Mouse (Mus musculus): ENCODE results near the gene Ric1. TPM values are rescaled to one million over a fixed set of nuclear protein-coding genes. Genes with fewer than 3 reads are reported as not detected.

Gene Ric1
- total and polyA plus RNA-seq, 2 experiments from 2014 or later, result 13.8 to 37.4 TPM

GRCm38 (mm10) chr19:29494454-29494853 is 27.6 kb upstream of the Ric1 start:
- H3K4me1 ChIP-seq (ENCODE audit: insufficient read depth, low read length), result no peaks in the 10 kb centered on the region
- no peak overlapping the region for H3K4me2 ChIP-seq (ENCODE audit: low read depth, low read length, poor library complexity, severe bottlenecking)
- H3K36me3 ChIP-seq (ENCODE audit: insufficient read depth, low read length), result no peaks in the 10 kb centered on the region
- 79% methylated on average over 4 of the region's 4 CpGs for WGBS
- TF ChIP-seq CTCF (IDR thresholded peaks at IDR 0.05), result no peak
- no peaks in the 10 kb centered on the region for H3K27me3 ChIP-seq (ENCODE audit: insufficient read depth, low read length)
- no peak overlapping the region for H3K4me3 ChIP-seq (ENCODE audit: low read depth, low read length)
- no peak overlapping the region for H3K9ac ChIP-seq (replicated peaks; ENCODE audit: low read length, poor library complexity, severe bottlenecking)
- no peak for ATAC-seq (ENCODE audit: low FRiP score)
- no peaks in the 10 kb centered on the region for H3K9me3 ChIP-seq (ENCODE audit: low read length)
- no peak overlapping the region for H3K27ac ChIP-seq (ENCODE audit: low read depth, low read length)
- DNase-seq (ENCODE audit: low spot score), result no peak

GRCm38 (mm10) chr19:29496001-29496597 is 26.0 kb upstream of the Ric1 start:
- ATAC-seq (ENCODE audit: low FRiP score) (no peak), DNase-seq (ENCODE audit: low spot score) (no peak)
- Histone ChIP-seq H3K36me3 (ENCODE audit: insufficient read depth, low read length) (no peaks in the 10 kb centered on the region), H3K4me3 (ENCODE audit: low read depth, low read length) (no peak overlapping the region), H3K4me2 (ENCODE audit: low read depth, low read length, poor library complexity, severe bottlenecking) (no peak overlapping the region), H3K9me3 (ENCODE audit: low read length) (no peaks in the 10 kb centered on the region), H3K27me3 (ENCODE audit: insufficient read depth, low read length) (no peaks in the 10 kb centered on the region), H3K4me1 (ENCODE audit: insufficient read depth, low read length) (no peaks in the 10 kb centered on the region), H3K27ac (ENCODE audit: low read depth, low read length) (no peak overlapping the region), H3K9ac (replicated peaks; ENCODE audit: low read length, poor library complexity, severe bottlenecking) (no peak overlapping the region)
- TF ChIP-seq CTCF (IDR thresholded peaks at IDR 0.05), result no peak
- 75% methylated on average over 6 of the region's 6 CpGs for WGBS

DNA sequence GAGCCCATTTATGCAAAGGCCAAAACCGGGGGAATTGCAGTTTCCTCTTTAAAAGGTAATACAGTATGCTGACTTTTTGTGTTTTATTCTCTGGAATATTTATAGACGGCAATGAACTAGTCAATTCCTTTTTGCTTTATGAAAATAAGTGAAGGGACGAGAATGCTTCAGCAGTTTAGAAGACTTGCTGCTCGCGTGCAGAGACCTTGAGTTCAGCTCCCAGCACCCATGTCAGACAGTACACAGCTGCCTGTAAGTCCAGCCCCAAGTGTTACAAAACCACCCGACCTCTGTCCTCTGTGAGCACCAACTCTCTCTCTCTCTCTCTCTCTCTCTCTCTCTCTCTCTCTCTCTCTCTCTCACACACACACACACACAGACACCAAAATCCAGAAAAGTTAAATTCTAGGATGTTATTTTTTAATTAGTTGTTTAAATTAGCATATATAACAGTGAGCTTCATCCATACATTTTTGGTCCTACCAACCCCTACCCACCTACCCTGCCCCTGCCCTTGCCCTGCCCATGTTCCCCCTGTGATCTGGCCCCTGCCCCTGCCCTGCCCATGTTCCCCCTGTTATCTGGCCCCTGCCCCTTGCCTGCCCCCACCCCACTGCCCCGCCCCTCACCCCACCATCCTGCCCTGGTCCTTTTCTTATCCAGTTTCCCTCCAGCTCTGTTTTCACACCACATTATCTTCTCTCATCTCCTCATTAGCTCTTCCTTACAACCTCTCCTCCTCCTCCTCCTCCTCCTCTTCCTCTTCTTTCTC is 25.1 kb upstream of the Ric1 start:
- ATAC-seq (ENCODE audit: low FRiP score) (no peak), DNase-seq (ENCODE audit: low spot score) (no peak)
- no peaks in the 10 kb centered on the region for H3K9me3 ChIP-seq (ENCODE audit: low read length)
- no peaks in the 10 kb centered on the region for H3K27me3 ChIP-seq (ENCODE audit: insufficient read depth, low read length)
- H3K27ac ChIP-seq (ENCODE audit: low read depth, low read length), result no peak overlapping the region
- H3K4me1 ChIP-seq (ENCODE audit: insufficient read depth, low read length), result no peaks in the 10 kb centered on the region
- H3K36me3 ChIP-seq (ENCODE audit: insufficient read depth, low read length), result no peaks in the 10 kb centered on the region
- 84% methylated on average over 7 of the region's 7 CpGs for WGBS
- TF ChIP-seq CTCF (IDR thresholded peaks at IDR 0.05), result no peak
- no peak overlapping the region for H3K9ac ChIP-seq (replicated peaks; ENCODE audit: low read length, poor library complexity, severe bottlenecking)
- no peak overlapping the region for H3K4me3 ChIP-seq (ENCODE audit: low read depth, low read length)
- H3K4me2 ChIP-seq (ENCODE audit: low read depth, low read length, poor library complexity, severe bottlenecking), result no peak overlapping the region

- H3K27ac ChIP-seq (ENCODE audit: low read depth, low read length), result no peak overlapping the region
- no peaks in the 10 kb centered on the region for H3K27me3 ChIP-seq (ENCODE audit: insufficient read depth, low read length)
- no peaks in the 10 kb centered on the region for H3K36me3 ChIP-seq (ENCODE audit: insufficient read depth, low read length)
- H3K9me3 ChIP-seq (ENCODE audit: low read length), result no peaks in the 10 kb centered on the region
- no peak for DNase-seq (ENCODE audit: low spot score)
- H3K9ac ChIP-seq (replicated peaks; ENCODE audit: low read length, poor library complexity, severe bottlenecking), result no peak overlapping the region
- H3K4me3 ChIP-seq (ENCODE audit: low read depth, low read length), result no peak overlapping the region
- no peak for ATAC-seq (ENCODE audit: low FRiP score)
- no peaks in the 10 kb centered on the region for H3K4me1 ChIP-seq (ENCODE audit: insufficient read depth, low read length)
- no peak overlapping the region for H3K4me2 ChIP-seq (ENCODE audit: low read depth, low read length, poor library complexity, severe bottlenecking)
- TF ChIP-seq CTCF (IDR thresholded peaks at IDR 0.05), result no peak
- 86% methylated on average over 7 of the region's 7 CpGs for WGBS
These were observed 24.2 kb upstream of the Ric1 start for GRCm38 (mm10) chr19:29497874-29498273.

DNA sequence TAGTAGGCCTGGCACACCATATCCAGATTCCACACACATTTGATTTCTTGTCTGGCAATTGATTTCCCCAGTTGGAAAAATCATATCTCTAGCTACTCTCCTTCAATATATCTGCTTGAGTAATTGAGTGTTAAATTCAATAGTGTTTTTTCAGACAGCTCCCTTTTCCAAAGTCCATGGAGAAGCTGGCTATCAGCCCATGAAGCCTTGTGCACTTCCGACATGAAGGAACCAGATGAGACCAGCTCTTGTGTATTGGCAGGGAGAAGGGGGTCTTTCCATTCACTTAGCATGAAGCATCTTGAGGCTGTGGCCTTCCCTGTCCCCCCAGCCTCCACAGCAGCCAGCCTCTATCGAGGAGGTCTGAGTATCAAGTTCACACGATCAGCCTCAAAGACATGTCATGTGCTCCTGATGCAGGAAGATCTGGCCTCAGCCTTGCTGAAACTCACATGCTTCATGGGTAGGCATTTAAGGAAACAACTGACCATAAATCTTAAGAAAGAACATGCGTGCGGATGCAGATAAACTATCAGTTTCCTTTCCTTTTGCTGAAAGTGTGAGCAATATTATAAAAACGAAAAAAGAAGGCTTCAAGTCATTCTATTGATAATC is 23.1 kb upstream of the Ric1 start:
- H3K9me3 ChIP-seq (ENCODE audit: low read length), result no peaks in the 10 kb centered on the region
- no peak overlapping the region for H3K27ac ChIP-seq (ENCODE audit: low read depth, low read length)
- no peak overlapping the region for H3K9ac ChIP-seq (replicated peaks; ENCODE audit: low read length, poor library complexity, severe bottlenecking)
- H3K27me3 ChIP-seq (ENCODE audit: insufficient read depth, low read length), result no peaks in the 10 kb centered on the region
- no peak overlapping the region for H3K4me2 ChIP-seq (ENCODE audit: low read depth, low read length, poor library complexity, severe bottlenecking)
- ATAC-seq (ENCODE audit: low FRiP score), result no peak
- no peak for TF ChIP-seq CTCF (IDR thresholded peaks at IDR 0.05)
- H3K36me3 ChIP-seq (ENCODE audit: insufficient read depth, low read length), result no peaks in the 10 kb centered on the region
- WGBS, result 74% methylated on average over 6 of the region's 6 CpGs
- no peaks in the 10 kb centered on the region for H3K4me1 ChIP-seq (ENCODE audit: insufficient read depth, low read length)
- no peak overlapping the region for H3K4me3 ChIP-seq (ENCODE audit: low read depth, low read length)
- no peak for DNase-seq (ENCODE audit: low spot score)

- Histone ChIP-seq H3K9me3 (ENCODE audit: low read length) (no peaks in the 10 kb centered on the region), H3K4me2 (ENCODE audit: low read depth, low read length, poor library complexity, severe bottlenecking) (no peak overlapping the region), H3K9ac (replicated peaks; ENCODE audit: low read length, poor library complexity, severe bottlenecking) (no peak overlapping the region), H3K27ac (ENCODE audit: low read depth, low read length) (no peak overlapping the region), H3K4me1 (ENCODE audit: insufficient read depth, low read length) (no peaks in the 10 kb centered on the region), H3K4me3 (ENCODE audit: low read depth, low read length) (no peak overlapping the region), H3K36me3 (ENCODE audit: insufficient read depth, low read length) (no peaks in the 10 kb centered on the region), H3K27me3 (ENCODE audit: insufficient read depth, low read length) (no peaks in the 10 kb centered on the region)
- ATAC-seq (ENCODE audit: low FRiP score) (no peak), DNase-seq (ENCODE audit: low spot score) (no peak)
- TF ChIP-seq CTCF (IDR thresholded peaks at IDR 0.05), result no peak
- 100% methylated on average over 1 of the region's 1 CpGs for WGBS
These were observed 21.7 kb upstream of the Ric1 start for GRCm38 (mm10) chr19:29500333-29500732.
